ENCODE assay signal across 13 mouse cellular contexts in genomic region chr6:32355559-32355958, GRCm38 (mm10).
A peak's percentile ranks its signal among the peaks of the same experiment; 100 is the strongest.
DNase-seq lines count a peak whose midpoint lies in the region; ATAC-seq and TF ChIP-seq lines count a peak whose summit lies in the region.
"Had no signal": no experiment of that assay in that cellular context is flagged by ENCODE, and none has a peak within 500 bp of the region (broad histone marks: within the 10 kb centered on the region; RNA-seq: fewer than 3 reads in every experiment).

No protein-coding gene starts in this region.

- DNase-seq in adrenal gland, adult 2 months = peak; percentile 15
- DNase-seq in adrenal gland, adult 18-20 months (ENCODE audit: low spot score in 2 of 2) = no peak
- no peak for DNase-seq in heart, postnatal 0 days (ENCODE audit: low spot score)
- DNase-seq in midbrain, postnatal 0 days (ENCODE audit: low spot score) = peak; percentile 70
- DNase-seq in midbrain, embryonic 11.5 days (ENCODE audit: low spot score, missing footprints) = no peak
- peak; percentile 19 for DNase-seq in mesoderm, embryonic 11.5 days (ENCODE audit: low read depth, low spot score)
- DNase-seq in urinary bladder, postnatal 36 days (ENCODE audit: low spot score in 2 of 2) = no peak
- DNase-seq: embryo, embryonic 11 days; layer of hippocampus, postnatal 36 days had no signal

- H3K9me3 ChIP-seq in heart, postnatal 0 days (replicated peaks; ENCODE audit: control insufficient read depth, low read length) = no peaks in the 10 kb centered on the region
- no peaks in the 10 kb centered on the region for H3K9me3 ChIP-seq in heart, embryonic 12.5 days (replicated peaks)
- no peaks in the 10 kb centered on the region for H3K9me3 ChIP-seq in midbrain, postnatal 0 days (ENCODE audit: low read length)
- H3K9me3 ChIP-seq in midbrain, embryonic 11.5 days (ENCODE audit: control insufficient read depth, low read length) = no peaks in the 10 kb centered on the region
- H3K9me3 ChIP-seq: G1E; liver, embryonic 12.5 days; megakaryocyte, embryonic 14.5 days had no signal

- H3K9ac ChIP-seq in heart, postnatal 0 days (replicated peaks; ENCODE audit: low read depth, low read length) = no peak overlapping the region
- H3K9ac ChIP-seq in heart, embryonic 12.5 days = no peak overlapping the region
- no peak overlapping the region for H3K9ac ChIP-seq in midbrain, postnatal 0 days (replicated peaks; ENCODE audit: low read length, poor library complexity, severe bottlenecking)
- no peak overlapping the region for H3K9ac ChIP-seq in midbrain, embryonic 11.5 days (ENCODE audit: low read length)
- H3K9ac ChIP-seq: liver, embryonic 12.5 days had no signal

- no peaks in the 10 kb centered on the region for H3K36me3 ChIP-seq in heart, postnatal 0 days (replicated peaks; ENCODE audit: control insufficient read depth, insufficient read depth, low read length)
- no peaks in the 10 kb centered on the region for H3K36me3 ChIP-seq in heart, embryonic 12.5 days
- no peaks in the 10 kb centered on the region for H3K36me3 ChIP-seq in midbrain, postnatal 0 days (ENCODE audit: insufficient read depth, low read length)
- no peaks in the 10 kb centered on the region for H3K36me3 ChIP-seq in midbrain, embryonic 11.5 days (ENCODE audit: control insufficient read depth, insufficient read depth, low read length)
- H3K36me3 ChIP-seq: G1E; liver, embryonic 12.5 days had no signal

- H3K27me3 ChIP-seq in heart, postnatal 0 days (ENCODE audit: control insufficient read depth, insufficient read depth, low read length) = no peaks in the 10 kb centered on the region
- H3K27me3 ChIP-seq in heart, embryonic 12.5 days (replicated peaks) = no peaks in the 10 kb centered on the region
- no peaks in the 10 kb centered on the region for H3K27me3 ChIP-seq in midbrain, postnatal 0 days (ENCODE audit: insufficient read depth, low read length)
- no peaks in the 10 kb centered on the region for H3K27me3 ChIP-seq in midbrain, embryonic 11.5 days (ENCODE audit: control insufficient read depth, insufficient read depth, low read length)
- H3K27me3 ChIP-seq: liver, embryonic 12.5 days had no signal

- peaks cover 15% of the 10 kb centered on the region; the same call in 1 of the 2 replicates for H3K4me1 ChIP-seq in heart, postnatal 0 days (ENCODE audit: control insufficient read depth, insufficient read depth)
- H3K4me1 ChIP-seq in heart, embryonic 12.5 days (replicated peaks) = peaks cover 40% of the 10 kb centered on the region
- H3K4me1 ChIP-seq in midbrain, postnatal 0 days (ENCODE audit: insufficient read depth, low read length) = no peaks in the 10 kb centered on the region
- no peaks in the 10 kb centered on the region for H3K4me1 ChIP-seq in midbrain, embryonic 11.5 days (ENCODE audit: control insufficient read depth, insufficient read depth, low read length)
- H3K4me1 ChIP-seq: liver, embryonic 12.5 days had no signal

- no peak for TF ChIP-seq EP300 in heart, postnatal 0 days (IDR thresholded peaks at IDR 0.05; ENCODE audit: low read depth)

- no peak for ATAC-seq in heart, postnatal 0 days (ENCODE audit: insufficient read depth, low read depth)
- no peak for ATAC-seq in heart, embryonic 12.5 days (ENCODE audit: insufficient number of reproducible peaks, low FRiP score)
- ATAC-seq in midbrain, postnatal 0 days (ENCODE audit: low FRiP score) = no peak
- no peak for ATAC-seq in midbrain, embryonic 11.5 days (ENCODE audit: low FRiP score)
- ATAC-seq: liver, embryonic 12.5 days had no signal

- no peak overlapping the region for H3K4me2 ChIP-seq in heart, postnatal 0 days (ENCODE audit: low read depth, low read length)
- H3K4me2 ChIP-seq in heart, embryonic 12.5 days = no peak overlapping the region
- no peak overlapping the region for H3K4me2 ChIP-seq in midbrain, postnatal 0 days (ENCODE audit: low read depth, low read length, poor library complexity, severe bottlenecking)
- H3K4me2 ChIP-seq in midbrain, embryonic 11.5 days = no peak overlapping the region
- H3K4me2 ChIP-seq: liver, embryonic 12.5 days had no signal

- no peak for TF ChIP-seq CTCF in heart, postnatal 0 days (IDR thresholded peaks at IDR 0.05; ENCODE audit: low read depth)
- no peak for TF ChIP-seq CTCF in midbrain, postnatal 0 days (IDR thresholded peaks at IDR 0.05)

- no peak overlapping the region for H3K4me3 ChIP-seq in heart, postnatal 0 days (ENCODE audit: low read depth, low read length)
- no peak overlapping the region for H3K4me3 ChIP-seq in heart, embryonic 12.5 days
- H3K4me3 ChIP-seq in midbrain, postnatal 0 days (ENCODE audit: low read depth, low read length) = no peak overlapping the region
- no peak overlapping the region for H3K4me3 ChIP-seq in midbrain, embryonic 11.5 days (ENCODE audit: low read depth, low read length)
- H3K4me3 ChIP-seq: liver, embryonic 12.5 days; megakaryocyte, embryonic 14.5 days had no signal

- peak overlapping the region; percentile 4; the same call in 1 of the 2 replicates for H3K27ac ChIP-seq in heart, postnatal 0 days (ENCODE audit: low read depth)
- no peak overlapping the region for H3K27ac ChIP-seq in heart, embryonic 12.5 days (ENCODE audit: poor library complexity, severe bottlenecking)
- H3K27ac ChIP-seq in midbrain, postnatal 0 days (ENCODE audit: low read depth, low read length) = no peak overlapping the region
- no peak overlapping the region for H3K27ac ChIP-seq in midbrain, embryonic 11.5 days (ENCODE audit: low read depth, low read length)
- H3K27ac ChIP-seq: liver, embryonic 12.5 days had no signal

- WGBS in heart, postnatal 0 days = 68% methylated on average over 4 of the region's 4 CpGs
- WGBS in heart, embryonic 12.5 days = 72% methylated on average over 4 of the region's 4 CpGs
- 57% methylated on average over 4 of the region's 4 CpGs for WGBS in midbrain, postnatal 0 days
- WGBS in midbrain, embryonic 11.5 days = 85% methylated on average over 4 of the region's 4 CpGs

Comparison
In these comparisons a context has a peak if more than half of its experiments do, and no peak if none do; other contexts are left out.
1. DNase-seq: peak in adrenal gland, adult 2 months (single experiment), midbrain, postnatal 0 days (single experiment) and mesoderm, embryonic 11.5 days (single experiment); none in adrenal gland, adult 18-20 months (0 of 2), heart, postnatal 0 days (single experiment), midbrain, embryonic 11.5 days (single experiment) and urinary bladder, postnatal 36 days (0 of 2).